Mouse (Mus musculus): Measurements from ENCODE around the gene Slc50a1. TPM values are rescaled to one million over a fixed set of nuclear protein-coding genes. Genes with fewer than 3 reads are reported as not detected.
A peak's percentile ranks its signal among the peaks of the same experiment; 100 is the strongest.

The Slc50a1 gene
- polyA plus RNA-seq, 1 experiment from 2014 or later = 44.0 TPM

- 71% methylated on average over 5 of the region's 5 CpGs for WGBS
- H3K27ac ChIP-seq (replicated peaks) = no peak overlapping the region
- H3K4me1 ChIP-seq (replicated peaks) = no peaks in the 10 kb centered on the region
- H3K9ac ChIP-seq = no peak overlapping the region
- H3K27me3 ChIP-seq = no peaks in the 10 kb centered on the region
- no peak overlapping the region for H3K4me3 ChIP-seq
- H3K4me2 ChIP-seq = no peak overlapping the region
- no peaks in the 10 kb centered on the region for H3K9me3 ChIP-seq
- H3K36me3 ChIP-seq = no peaks in the 10 kb centered on the region
- no peak for ATAC-seq (ENCODE audit: low read depth)
Observed at GRCm38 (mm10) chr3:89292303-89292702, 21.9 kb upstream of the Slc50a1 start.

- no peaks in the 10 kb centered on the region for H3K4me1 ChIP-seq (replicated peaks)
- H3K36me3 ChIP-seq = no peaks in the 10 kb centered on the region
- no peak overlapping the region for H3K27ac ChIP-seq (replicated peaks)
- no peak overlapping the region for H3K4me3 ChIP-seq
- H3K27me3 ChIP-seq = no peaks in the 10 kb centered on the region
- WGBS = 80% methylated on average over 10 of the region's 10 CpGs
- no peak overlapping the region for H3K9ac ChIP-seq
- no peak overlapping the region for H3K4me2 ChIP-seq
- H3K9me3 ChIP-seq = no peaks in the 10 kb centered on the region
- no peak for ATAC-seq (ENCODE audit: low read depth)
Observed at GRCm38 (mm10) chr3:89291874-89292273, 21.5 kb upstream of the Slc50a1 start.

DNA sequence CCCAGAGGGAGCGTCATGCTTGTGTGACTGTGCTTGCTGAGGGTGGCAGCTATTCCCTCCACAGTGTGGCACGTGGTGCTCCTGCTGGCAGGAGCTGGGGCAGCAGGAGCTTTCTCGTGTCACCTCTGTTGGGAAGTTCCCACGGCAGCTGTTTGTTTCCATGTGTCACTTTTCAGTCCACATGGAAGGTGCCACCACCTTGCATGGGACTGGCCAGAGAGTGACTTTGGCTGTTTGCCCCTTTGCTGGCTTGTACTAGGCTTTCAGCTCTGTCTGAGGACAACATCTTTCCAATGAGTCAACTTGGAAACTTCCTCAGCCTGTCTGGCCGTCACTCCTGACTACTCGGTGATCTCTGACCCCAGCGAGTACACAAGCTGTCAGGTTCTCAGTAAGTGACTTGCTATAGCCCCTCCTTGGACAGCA lies 18.1 kb upstream of the Slc50a1 start:
- Histone ChIP-seq H3K27me3 (no peaks in the 10 kb centered on the region), H3K4me3 (no peak overlapping the region), H3K36me3 (no peaks in the 10 kb centered on the region), H3K4me1 (replicated peaks) (peaks cover 6% of the 10 kb centered on the region), H3K4me2 (no peak overlapping the region), H3K9me3 (no peaks in the 10 kb centered on the region), H3K9ac (no peak overlapping the region), H3K27ac (replicated peaks) (no peak overlapping the region)
- no peak for ATAC-seq (ENCODE audit: low read depth)
- 58% methylated on average over 7 of the region's 7 CpGs for WGBS

DNA sequence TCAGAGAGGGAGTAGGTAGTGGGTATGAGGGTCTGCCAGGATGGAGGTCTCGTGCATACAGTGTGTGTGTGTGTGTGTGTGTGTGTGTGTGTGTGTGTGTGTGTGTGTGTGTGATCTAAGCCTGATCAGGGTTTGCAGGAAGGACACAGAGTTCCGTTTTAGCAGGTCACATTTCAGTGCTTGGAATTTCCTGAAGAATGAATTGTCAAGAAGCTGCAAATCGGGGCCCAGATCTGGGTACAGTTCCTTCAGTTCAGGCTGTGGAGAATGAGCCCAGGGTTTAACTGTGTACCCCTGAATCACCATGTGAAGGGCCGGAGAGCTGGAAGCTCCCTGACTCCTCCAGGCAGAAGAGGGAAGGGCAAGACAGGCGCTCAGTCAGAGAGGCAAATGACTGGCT lies 16.9 kb upstream of the Slc50a1 start:
- Histone ChIP-seq H3K4me2 (no peak overlapping the region), H3K4me1 (replicated peaks) (peaks cover 6% of the 10 kb centered on the region), H3K9ac (no peak overlapping the region), H3K36me3 (no peaks in the 10 kb centered on the region), H3K27me3 (no peaks in the 10 kb centered on the region), H3K4me3 (no peak overlapping the region), H3K9me3 (no peaks in the 10 kb centered on the region), H3K27ac (replicated peaks) (no peak overlapping the region)
- WGBS = 68% methylated on average over 5 of the region's 5 CpGs
- ATAC-seq (ENCODE audit: low read depth) = no peak

DNA sequence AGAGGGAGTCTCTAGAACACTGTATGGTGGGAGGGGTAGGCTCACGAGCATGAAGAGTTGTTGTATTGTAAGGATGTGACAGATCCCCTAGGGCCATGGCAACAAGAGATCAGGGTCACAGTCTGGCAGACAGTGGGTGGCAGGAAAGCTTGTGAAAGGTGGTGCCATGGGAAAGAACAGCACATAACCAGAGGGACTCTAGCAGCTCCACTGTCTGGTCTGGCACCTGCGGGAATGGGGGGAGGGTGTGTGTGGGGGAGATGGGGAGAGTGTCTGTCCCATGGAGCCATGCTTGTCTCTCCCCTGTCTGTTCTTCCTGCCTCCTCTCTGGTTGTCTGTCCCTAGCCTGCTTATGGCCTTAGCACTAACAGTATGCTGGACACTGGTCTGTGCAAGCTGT lies 15.2 kb upstream of the Slc50a1 start:
- no peak overlapping the region for H3K9ac ChIP-seq

DNA sequence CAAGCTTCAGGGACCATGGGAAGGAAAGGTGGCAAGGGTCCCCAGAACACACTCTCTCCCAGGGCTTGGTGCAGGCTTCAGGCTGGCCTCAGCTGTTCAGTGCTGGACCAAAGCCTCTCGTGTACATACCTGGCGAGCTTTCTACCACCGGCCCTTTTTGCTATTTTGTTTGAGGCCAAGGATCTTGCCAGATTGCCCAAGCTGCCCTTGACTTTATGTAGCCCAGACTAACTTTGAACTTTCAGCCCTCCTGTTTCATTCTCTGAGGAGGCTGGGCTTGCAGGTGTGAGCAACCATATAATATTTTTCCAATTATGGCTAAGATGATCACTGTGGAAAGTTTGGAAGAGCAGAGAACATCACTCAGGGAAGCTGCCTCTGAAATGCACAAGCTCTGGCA lies 13.9 kb upstream of the Slc50a1 start:
- no peak for ATAC-seq (ENCODE audit: low read depth)
- H3K9me3 ChIP-seq = no peaks in the 10 kb centered on the region
- H3K9ac ChIP-seq = no peak overlapping the region
- peaks cover 23% of the 10 kb centered on the region for H3K27me3 ChIP-seq
- WGBS = 93% methylated on average over 3 of the region's 3 CpGs
- no peaks in the 10 kb centered on the region for H3K36me3 ChIP-seq
- H3K4me1 ChIP-seq (replicated peaks) = peaks cover 35% of the 10 kb centered on the region
- H3K4me3 ChIP-seq = no peak overlapping the region
- H3K27ac ChIP-seq (replicated peaks) = no peak overlapping the region
- H3K4me2 ChIP-seq = no peak overlapping the region

More for the DNA sequence above, 15.2 kb upstream of the Slc50a1 start:
- Histone ChIP-seq H3K4me1 (replicated peaks) (peaks cover 23% of the 10 kb centered on the region), H3K4me3 (no peak overlapping the region), H3K27ac (replicated peaks) (no peak overlapping the region), H3K9me3 (no peaks in the 10 kb centered on the region), H3K27me3 (peaks cover 12% of the 10 kb centered on the region), H3K36me3 (no peaks in the 10 kb centered on the region), H3K4me2 (no peak overlapping the region)
- WGBS = 38% methylated on average over 2 of the region's 2 CpGs
- no peak for ATAC-seq (ENCODE audit: low read depth)

DNA sequence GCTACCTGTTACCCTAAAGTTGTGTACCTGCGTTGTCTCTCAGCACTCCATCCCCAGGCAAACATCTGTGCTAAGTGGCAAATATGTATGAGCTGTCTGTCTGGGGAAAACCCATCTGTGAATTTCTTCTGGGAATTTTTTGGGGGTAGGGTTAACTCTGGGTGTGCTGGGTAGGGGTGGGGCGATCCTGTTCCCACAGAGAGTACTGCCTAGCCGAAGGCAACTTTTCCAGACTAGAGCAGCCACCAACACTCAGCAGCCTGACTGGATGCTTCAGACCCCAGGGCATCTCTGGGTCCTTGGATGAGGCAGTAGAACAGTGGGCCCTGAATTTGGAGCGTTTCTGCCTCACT lies 11.9 kb upstream of the Slc50a1 start:
- H3K36me3 ChIP-seq = no peaks in the 10 kb centered on the region

GRCm38 (mm10) chr3:89281579-89282290 lies 11.4 kb upstream of the Slc50a1 start:
- no peak for ATAC-seq (ENCODE audit: low read depth)
- H3K36me3 ChIP-seq = no peaks in the 10 kb centered on the region
- peaks cover 42% of the 10 kb centered on the region for H3K27me3 ChIP-seq
- H3K4me3 ChIP-seq = peak overlapping the region; percentile 49
- WGBS = 12% methylated on average over 20 of the region's 20 CpGs
- H3K9me3 ChIP-seq = no peaks in the 10 kb centered on the region
- no peak overlapping the region; the same call in 1 of the 2 replicates for H3K27ac ChIP-seq (replicated peaks)
- H3K4me1 ChIP-seq (replicated peaks) = peaks cover 60% of the 10 kb centered on the region
- peak overlapping the region; percentile 94 for H3K4me2 ChIP-seq
- H3K9ac ChIP-seq = peak overlapping the region; percentile 72

More for the DNA sequence above, 11.9 kb upstream of the Slc50a1 start:
- Histone ChIP-seq H3K4me3 (no peak overlapping the region), H3K9me3 (no peaks in the 10 kb centered on the region), H3K4me2 (0 out of 2 replicates have a peak overlapping the region, but pooled peaks have one; percentile 94), H3K27me3 (peaks cover 42% of the 10 kb centered on the region), H3K4me1 (replicated peaks) (peaks cover 55% of the 10 kb centered on the region), H3K27ac (replicated peaks) (no peak overlapping the region), H3K9ac (peak overlapping the region; percentile 52; the same call in 1 of the 2 replicates)
- 26% methylated on average over 4 of the region's 4 CpGs for WGBS
- ATAC-seq (ENCODE audit: low read depth) = no peak

DNA sequence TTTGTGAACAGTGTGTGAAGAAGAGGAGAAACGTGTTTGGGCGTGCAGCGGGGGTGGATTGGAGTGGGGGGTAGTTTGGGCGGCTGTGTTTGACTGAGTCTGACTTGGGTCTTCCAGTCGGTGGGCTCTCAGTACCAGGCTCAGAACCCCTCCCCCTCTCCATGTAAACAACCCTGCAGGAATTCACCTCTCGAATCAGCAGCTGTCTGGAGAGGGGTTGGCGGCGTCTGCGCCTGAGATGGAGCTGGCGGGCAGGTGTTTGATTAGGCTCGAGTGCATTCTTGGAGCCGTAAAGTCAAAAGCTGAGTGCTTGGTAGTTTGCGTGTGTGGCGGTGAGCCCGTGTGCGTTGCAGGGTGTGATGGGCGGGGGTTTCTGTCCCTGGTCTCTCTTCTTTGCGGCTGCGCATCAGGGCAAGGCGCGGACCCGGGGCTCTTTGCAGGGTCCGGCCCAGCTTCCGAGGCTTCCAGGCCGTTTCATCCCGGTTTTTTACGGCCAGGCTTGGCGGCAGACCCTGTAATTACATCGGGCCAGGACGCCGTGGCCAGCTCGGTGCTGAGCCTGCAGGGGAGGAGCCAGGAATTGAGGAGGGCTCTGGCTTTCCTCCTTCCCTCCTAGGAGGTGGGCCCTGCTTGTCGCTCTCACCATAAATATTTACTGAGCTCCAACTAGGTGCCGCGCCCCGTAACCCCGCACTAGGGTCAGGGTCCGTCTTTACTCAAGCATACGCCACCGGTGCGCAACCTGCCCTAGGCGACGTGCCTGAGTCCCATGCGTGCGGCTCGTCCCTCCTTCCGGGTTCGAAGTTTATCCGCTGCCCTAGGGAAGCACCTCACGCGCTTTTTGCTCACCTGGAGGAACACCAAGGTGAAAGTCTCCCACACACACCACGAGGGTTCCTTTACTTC lies 10.5 kb upstream of the Slc50a1 start, which contains the start of gene Efna1:
Gene Efna1 (minus strand): TSS at position 537 of the 906 bp plus-strand sequence.
- peak; percentile 40 for ATAC-seq (ENCODE audit: low read depth)
- H3K36me3 ChIP-seq = no peaks in the 10 kb centered on the region
- no peaks in the 10 kb centered on the region for H3K9me3 ChIP-seq
- peak within 1 kb of the TSS; percentile 94 for H3K4me2 ChIP-seq
- H3K9ac ChIP-seq = peak within 1 kb of the TSS; percentile 72
- peaks cover 48% of the 10 kb centered on the region for H3K27me3 ChIP-seq
- H3K4me1 ChIP-seq (replicated peaks) = peaks cover 60% of the 10 kb centered on the region
- WGBS = under 1% methylated on average over 52 of the region's 52 CpGs
- peak within 1 kb of the TSS; percentile 68 for H3K27ac ChIP-seq (replicated peaks)
- H3K4me3 ChIP-seq = peak within 1 kb of the TSS; percentile 49

GRCm38 (mm10) chr3:89280050-89280605 lies 9.8 kb upstream of the Slc50a1 start:
- Histone ChIP-seq H3K9ac (peak overlapping the region; percentile 72), H3K4me3 (peak overlapping the region; percentile 49), H3K27ac (replicated peaks) (peak overlapping the region; percentile 68), H3K4me2 (peak overlapping the region; percentile 94), H3K9me3 (no peaks in the 10 kb centered on the region), H3K4me1 (replicated peaks) (peaks cover 54% of the 10 kb centered on the region), H3K27me3 (peaks cover 48% of the 10 kb centered on the region), H3K36me3 (no peaks in the 10 kb centered on the region)
- WGBS = under 1% methylated on average over 29 of the region's 29 CpGs
- ATAC-seq (ENCODE audit: low read depth) = peak; percentile 16; the same call in 1 of the 2 replicates

- 2% methylated on average over 35 of the region's 35 CpGs for WGBS
- Histone ChIP-seq H3K27ac (replicated peaks) (peak overlapping the region; percentile 68), H3K4me1 (replicated peaks) (peaks cover 54% of the 10 kb centered on the region), H3K36me3 (no peaks in the 10 kb centered on the region), H3K9me3 (no peaks in the 10 kb centered on the region), H3K4me3 (peak overlapping the region; percentile 49), H3K4me2 (peak overlapping the region; percentile 94), H3K9ac (peak overlapping the region; percentile 72), H3K27me3 (peaks cover 48% of the 10 kb centered on the region)
- ATAC-seq (ENCODE audit: low read depth) = peak; percentile 54
Observed at GRCm38 (mm10) chr3:89279153-89279890, 9.0 kb upstream of the Slc50a1 start.

All from neural tube, embryonic 13.5 days (tissue).